Mouse (Mus musculus): ENCODE results near the gene Pam. TPM values are rescaled to one million over a fixed set of nuclear protein-coding genes. Genes with fewer than 3 reads are reported as not detected.

Pam gene
- polyA plus RNA-seq, 1 experiment from 2014 or later: 40.7 TPM

- peak; percentile 65 for ATAC-seq (replicated peaks)
- H3K9me3 ChIP-seq: no peaks in the 10 kb centered on the region
- H3K27ac ChIP-seq: peak overlapping the region; percentile 68
- no peaks in the 10 kb centered on the region for H3K36me3 ChIP-seq (replicated peaks)
- 59% methylated on average over 12 of the region's 12 CpGs for WGBS
- H3K4me1 ChIP-seq: peaks cover 11% of the 10 kb centered on the region
- no peak overlapping the region for H3K9ac ChIP-seq
- no peaks in the 10 kb centered on the region for H3K27me3 ChIP-seq (replicated peaks)
- H3K4me2 ChIP-seq: peak overlapping the region; percentile 0; the same call in 1 of the 2 replicates
- no peak overlapping the region for H3K4me3 ChIP-seq
These were observed 179.1 kb downstream of the Pam start for GRCm38 (mm10) chr1:97916218-97916970.

DNA sequence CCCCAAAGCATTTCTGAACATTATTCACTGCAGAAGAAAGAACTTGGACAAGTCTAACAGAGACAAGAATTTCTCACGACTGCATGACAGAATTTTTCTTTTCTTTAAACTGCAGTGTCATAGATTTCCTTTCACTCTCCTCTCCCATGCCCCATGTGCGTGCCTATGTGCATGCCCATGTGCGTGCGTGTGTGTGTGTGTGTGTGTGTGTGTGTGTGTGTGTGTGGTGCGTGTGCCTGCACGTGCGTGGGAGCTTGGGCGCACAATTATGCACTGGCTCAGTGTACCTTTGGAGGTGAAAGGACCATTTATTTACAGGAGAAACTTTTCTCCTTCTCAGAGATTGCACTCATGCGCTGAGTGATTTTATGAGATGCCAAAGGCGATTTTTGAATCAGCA is 179.7 kb downstream of the Pam start:
- H3K9me3 ChIP-seq: no peaks in the 10 kb centered on the region
- 87% methylated on average over 10 of the region's 10 CpGs for WGBS
- no peaks in the 10 kb centered on the region for H3K27me3 ChIP-seq (replicated peaks)
- H3K27ac ChIP-seq: peak overlapping the region; percentile 68
- no peak overlapping the region for H3K4me3 ChIP-seq
- no peak overlapping the region for H3K4me2 ChIP-seq
- peaks cover 11% of the 10 kb centered on the region for H3K4me1 ChIP-seq
- no peaks in the 10 kb centered on the region for H3K36me3 ChIP-seq (replicated peaks)
- ATAC-seq (replicated peaks): peak; percentile 65
- H3K9ac ChIP-seq: no peak overlapping the region

GRCm38 (mm10) chr1:97910874-97911273 is 184.6 kb downstream of the Pam start:
- Histone ChIP-seq H3K9me3 (no peaks in the 10 kb centered on the region), H3K4me3 (no peak overlapping the region), H3K4me2 (no peak overlapping the region), H3K4me1 (0 out of 2 replicates have a peak, but pooled peaks cover 2% of the 10 kb centered on the region), H3K36me3 (replicated peaks) (no peaks in the 10 kb centered on the region), H3K27ac (no peak overlapping the region), H3K27me3 (replicated peaks) (no peaks in the 10 kb centered on the region), H3K9ac (no peak overlapping the region)
- no peak for ATAC-seq (replicated peaks)
- 93% methylated on average over 10 of the region's 10 CpGs for WGBS

DNA sequence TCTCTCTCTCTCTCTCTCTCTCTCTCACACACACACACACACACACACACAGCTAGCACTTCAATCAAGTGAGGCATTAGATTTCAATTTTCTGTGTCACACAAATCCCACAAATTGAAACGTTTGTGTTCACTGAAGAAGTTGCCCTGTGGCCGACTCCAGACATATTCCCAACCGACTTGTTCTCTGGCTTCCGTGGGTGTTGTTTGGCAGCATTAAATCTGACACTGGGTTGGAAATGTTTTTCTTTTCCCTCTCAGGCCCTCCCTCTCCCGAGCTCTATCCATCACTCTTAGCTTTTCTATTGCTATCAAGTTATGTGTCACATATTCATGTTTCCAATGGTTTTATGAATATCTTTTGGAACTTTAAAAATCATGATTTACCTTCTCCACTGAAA is 185.9 kb downstream of the Pam start:
- no peak for ATAC-seq (replicated peaks)
- WGBS: 78% methylated on average over 5 of the region's 5 CpGs
- no peak overlapping the region for H3K27ac ChIP-seq

DNA sequence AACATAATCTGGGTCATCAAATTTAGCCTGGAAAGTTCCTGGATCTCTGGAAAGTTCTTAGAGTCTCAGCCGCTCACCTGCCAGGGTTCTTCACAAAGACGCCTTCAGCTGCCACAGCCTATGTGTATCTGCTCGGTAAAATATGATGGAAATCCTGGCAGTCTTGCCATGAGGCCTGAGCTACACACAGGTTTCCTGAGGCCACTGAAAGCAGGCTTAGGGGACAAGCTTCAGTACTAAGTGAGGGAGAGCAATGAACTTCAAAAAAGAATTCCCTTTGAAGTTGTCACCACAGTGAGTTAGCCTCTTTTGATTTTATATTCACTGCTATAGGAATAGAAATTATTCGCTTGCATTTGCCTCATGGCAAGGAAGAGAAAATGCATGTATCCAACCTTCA is 186.7 kb downstream of the Pam start:
- Histone ChIP-seq H3K27ac (no peak overlapping the region), H3K27me3 (replicated peaks) (no peaks in the 10 kb centered on the region), H3K9ac (no peak overlapping the region), H3K9me3 (no peaks in the 10 kb centered on the region), H3K36me3 (replicated peaks) (no peaks in the 10 kb centered on the region), H3K4me2 (no peak overlapping the region), H3K4me1 (no peaks in the 10 kb centered on the region), H3K4me3 (no peak overlapping the region)
- 76% methylated on average over 4 of the region's 4 CpGs for WGBS
- peak; percentile 54 for ATAC-seq (replicated peaks)

More for the DNA sequence above, 185.9 kb downstream of the Pam start:
- no peak overlapping the region for H3K9ac ChIP-seq
- no peak overlapping the region for H3K4me2 ChIP-seq
- no peaks in the 10 kb centered on the region for H3K27me3 ChIP-seq (replicated peaks)
- no peak overlapping the region for H3K4me3 ChIP-seq
- no peaks in the 10 kb centered on the region for H3K4me1 ChIP-seq
- no peaks in the 10 kb centered on the region for H3K36me3 ChIP-seq (replicated peaks)
- no peaks in the 10 kb centered on the region for H3K9me3 ChIP-seq

GRCm38 (mm10) chr1:97903912-97904460 is 191.5 kb downstream of the Pam start:
- Histone ChIP-seq H3K4me2 (no peak overlapping the region), H3K4me1 (no peaks in the 10 kb centered on the region), H3K36me3 (replicated peaks) (no peaks in the 10 kb centered on the region), H3K9me3 (no peaks in the 10 kb centered on the region), H3K9ac (no peak overlapping the region), H3K27me3 (replicated peaks) (no peaks in the 10 kb centered on the region), H3K27ac (no peak overlapping the region), H3K4me3 (no peak overlapping the region)
- WGBS: 88% methylated on average over 7 of the region's 7 CpGs
- ATAC-seq (replicated peaks): no peak

GRCm38 (mm10) chr1:97902830-97903229 is 192.6 kb downstream of the Pam start:
- 90% methylated on average over 7 of the region's 7 CpGs for WGBS
- H3K9me3 ChIP-seq: no peaks in the 10 kb centered on the region
- no peak overlapping the region for H3K4me3 ChIP-seq
- no peak overlapping the region for H3K4me2 ChIP-seq
- no peaks in the 10 kb centered on the region for H3K4me1 ChIP-seq
- H3K27ac ChIP-seq: no peak overlapping the region
- H3K27me3 ChIP-seq (replicated peaks): no peaks in the 10 kb centered on the region
- ATAC-seq (replicated peaks): no peak
- H3K9ac ChIP-seq: no peak overlapping the region
- no peaks in the 10 kb centered on the region for H3K36me3 ChIP-seq (replicated peaks)

DNA sequence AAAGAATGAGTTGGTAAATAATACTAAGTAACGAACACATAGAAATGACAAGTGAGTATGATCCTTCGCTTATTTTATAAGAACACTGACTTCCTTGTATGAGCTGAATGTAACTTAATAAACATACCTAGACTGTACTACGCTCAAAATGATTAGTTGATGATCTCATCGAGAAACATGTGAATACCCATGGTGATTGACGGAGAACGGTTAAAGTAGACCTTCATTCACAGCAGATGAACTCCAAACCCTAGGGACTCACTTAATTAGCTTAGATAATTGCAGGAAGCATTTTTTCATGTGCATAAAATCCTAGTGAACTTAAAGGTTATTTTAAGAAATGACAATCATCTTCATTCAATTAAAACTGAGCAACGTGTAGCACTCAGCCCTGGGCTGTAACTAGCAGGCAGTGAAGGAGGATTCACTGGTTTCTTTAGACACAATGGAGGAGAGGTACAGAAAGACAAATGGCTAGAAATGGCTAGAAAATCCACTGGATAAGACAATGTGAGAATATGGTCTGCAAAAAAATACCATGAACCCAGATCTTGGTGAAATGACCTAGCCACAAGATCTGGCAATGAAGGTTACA is 194.8 kb downstream of the Pam start:
- no peaks in the 10 kb centered on the region for H3K4me1 ChIP-seq
- no peaks in the 10 kb centered on the region for H3K36me3 ChIP-seq (replicated peaks)
- no peaks in the 10 kb centered on the region for H3K27me3 ChIP-seq (replicated peaks)
- no peak overlapping the region for H3K4me3 ChIP-seq
- no peak overlapping the region for H3K27ac ChIP-seq
- H3K9ac ChIP-seq: no peak overlapping the region
- no peaks in the 10 kb centered on the region for H3K9me3 ChIP-seq
- H3K4me2 ChIP-seq: no peak overlapping the region
- ATAC-seq (replicated peaks): 0 out of 2 replicates have a peak, but pooled peaks have one; percentile 58
- 68% methylated on average over 7 of the region's 7 CpGs for WGBS

DNA sequence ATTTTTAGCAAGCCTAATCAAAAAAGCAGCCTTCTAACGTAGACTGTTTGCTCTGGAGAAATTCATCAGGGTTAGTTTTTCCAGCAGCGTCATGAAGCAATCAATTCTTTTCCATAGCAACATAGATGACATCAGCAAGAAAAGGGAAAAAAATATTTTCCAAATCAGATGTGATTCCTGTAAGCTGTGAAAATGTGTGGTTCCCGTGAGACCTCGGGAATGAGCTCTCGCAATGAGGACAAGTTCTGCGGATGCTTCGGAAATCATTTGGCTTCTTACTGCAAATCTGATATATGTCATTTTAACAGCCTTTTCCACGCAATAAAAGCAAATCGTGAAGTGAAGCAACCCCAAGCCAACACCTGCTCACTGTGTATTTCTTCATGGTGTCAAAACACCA is 207.9 kb downstream of the Pam start:
- Histone ChIP-seq H3K27ac (no peak overlapping the region), H3K27me3 (replicated peaks) (no peaks in the 10 kb centered on the region), H3K4me1 (no peaks in the 10 kb centered on the region), H3K36me3 (replicated peaks) (no peaks in the 10 kb centered on the region; the same call in 1 of the 2 replicates), H3K4me2 (no peak overlapping the region), H3K4me3 (no peak overlapping the region), H3K9me3 (no peaks in the 10 kb centered on the region), H3K9ac (no peak overlapping the region)
- no peak for ATAC-seq (replicated peaks)
- WGBS: 81% methylated on average over 9 of the region's 9 CpGs

DNA sequence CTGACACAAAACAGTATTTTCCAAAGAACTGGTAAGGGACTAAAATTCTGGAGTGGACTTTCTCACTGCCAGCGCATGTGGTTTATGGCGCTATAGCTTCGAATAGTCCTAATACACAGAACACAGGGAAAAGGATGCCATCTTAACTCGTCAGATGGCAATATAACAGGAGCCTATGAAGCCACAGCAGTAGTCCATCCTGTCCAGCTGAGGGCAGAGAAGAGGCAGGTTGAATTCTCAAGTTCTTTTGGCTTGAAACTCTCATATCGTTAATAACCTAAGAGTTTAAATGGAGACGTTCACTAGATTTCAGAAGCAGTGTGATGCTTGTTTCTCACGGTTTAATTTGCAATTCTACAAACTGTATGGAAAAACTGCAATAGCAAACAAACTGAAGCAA is 211.9 kb downstream of the Pam start:
- Histone ChIP-seq H3K9me3 (no peaks in the 10 kb centered on the region), H3K4me3 (no peak overlapping the region), H3K27me3 (replicated peaks) (no peaks in the 10 kb centered on the region), H3K4me2 (no peak overlapping the region), H3K27ac (no peak overlapping the region), H3K4me1 (no peaks in the 10 kb centered on the region), H3K36me3 (replicated peaks) (peaks cover 3% of the 10 kb centered on the region), H3K9ac (no peak overlapping the region)
- WGBS: 82% methylated on average over 7 of the region's 7 CpGs
- ATAC-seq (replicated peaks): no peak

DNA sequence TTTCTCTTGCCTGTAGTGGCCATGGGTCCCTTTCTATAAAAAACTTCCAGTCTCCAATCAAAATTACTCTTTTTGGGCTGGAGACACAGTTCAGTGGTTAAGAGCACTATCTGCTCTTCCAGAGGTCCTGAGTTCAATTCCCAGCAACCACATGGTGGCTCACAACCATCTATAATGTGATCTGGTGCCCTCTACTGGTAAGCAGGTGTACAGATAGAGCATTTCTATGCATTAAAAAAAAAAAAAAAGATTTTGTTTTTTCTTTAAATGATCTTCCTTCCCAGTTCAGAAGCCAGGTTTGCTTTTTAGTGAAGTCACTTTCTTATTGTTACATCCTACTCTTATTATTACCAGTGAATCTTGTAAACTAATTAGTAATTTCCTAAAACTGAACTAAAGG is 218.4 kb downstream of the Pam start:
- no peak for ATAC-seq (replicated peaks)
- H3K4me2 ChIP-seq: no peak overlapping the region

DNA sequence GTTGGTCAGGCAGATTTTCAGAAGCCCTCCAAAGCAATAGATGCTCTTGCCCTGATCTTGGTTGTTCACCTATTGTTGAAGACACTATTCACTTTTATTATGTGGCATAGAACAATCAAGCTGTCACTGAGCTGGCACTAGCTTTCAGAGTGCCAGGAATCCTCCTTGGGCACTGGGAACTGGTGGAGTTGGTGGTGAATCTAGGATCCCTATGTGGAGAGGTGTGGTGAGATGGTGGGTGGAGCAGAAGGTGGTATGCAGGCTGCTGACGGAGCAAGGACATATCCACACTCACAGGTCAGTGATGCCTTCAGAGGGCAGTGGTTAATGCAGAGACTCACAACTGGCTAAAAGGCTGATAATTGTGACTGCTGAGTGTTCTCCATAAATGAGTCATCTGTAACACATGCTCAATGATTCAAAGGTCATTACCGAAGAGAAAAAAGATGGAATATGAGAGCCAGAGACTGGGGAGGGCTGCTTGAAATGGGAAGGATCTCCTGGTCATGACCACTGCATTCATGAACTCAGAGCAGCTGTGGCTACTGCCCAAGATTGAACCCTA is 221.9 kb downstream of the Pam start:
- no peaks in the 10 kb centered on the region for H3K27me3 ChIP-seq (replicated peaks)
- no peaks in the 10 kb centered on the region for H3K4me1 ChIP-seq
- H3K36me3 ChIP-seq (replicated peaks): no peaks in the 10 kb centered on the region
- no peak overlapping the region for H3K4me2 ChIP-seq
- no peak for ATAC-seq (replicated peaks)
- no peak overlapping the region for H3K4me3 ChIP-seq
- no peaks in the 10 kb centered on the region for H3K9me3 ChIP-seq
- H3K9ac ChIP-seq: no peak overlapping the region
- no peak overlapping the region for H3K27ac ChIP-seq
- WGBS: 92% methylated on average over 2 of the region's 2 CpGs

More for the DNA sequence above, 218.4 kb downstream of the Pam start:
- H3K4me3 ChIP-seq: no peak overlapping the region
- H3K9ac ChIP-seq: no peak overlapping the region
- no peaks in the 10 kb centered on the region for H3K27me3 ChIP-seq (replicated peaks)
- H3K9me3 ChIP-seq: no peaks in the 10 kb centered on the region
- H3K27ac ChIP-seq: no peak overlapping the region
- no peaks in the 10 kb centered on the region for H3K4me1 ChIP-seq
- peaks cover 3% of the 10 kb centered on the region; the same call in 1 of the 2 replicates for H3K36me3 ChIP-seq (replicated peaks)

Measured in midbrain, embryonic 15.5 days (tissue).